Mouse (Mus musculus) G1E (cell line): ENCODE data around the gene Zcchc7.

Experiments used
- CTCF ChIP-seq: IDR thresholded peaks from 2 replicates; pipeline ENCODE4 v1.5.1; 2012; ENCODE audit warnings: low read depth, low read length, inconsistent platforms, mixed read lengths
- GATA1 ChIP-seq: IDR thresholded peaks from 2 replicates; pipeline ENCODE4 v1.6.1; 2012; ENCODE audit warnings: borderline replicate concordance, low read length, inconsistent platforms, mixed read lengths
- GATA2 ChIP-seq: IDR thresholded peaks from 2 replicates; pipeline ENCODE4 v1.6.1; 2012; ENCODE audit warnings: low read depth, low read length, inconsistent platforms, borderline replicate concordance
- POLR2AphosphoS5 ChIP-seq: IDR thresholded peaks from 2 replicates; pipeline ENCODE4 v1.6.1; 2012; ENCODE audit warnings: low read depth, low read length, inconsistent platforms; ENCODE audit not compliant: insufficient replicate concordance
- TAL1 ChIP-seq: conservative IDR thresholded peaks from 2 replicates; pipeline ENCODE4 v1.6.1; 2012; ENCODE audit warnings: low read depth, low read length, inconsistent platforms, mixed read lengths

GRCm38 (mm10) chr4:44708311-44708710, 47.4 kb upstream of the Zcchc7 start:
- TF ChIP-seq CTCF (no peak), GATA1 (no peak), TAL1 (no peak), POLR2AphosphoS5 (no peak), GATA2 (no peak)
